Mouse (Mus musculus): Measurements from ENCODE around the gene Axdnd1. TPM values are rescaled to one million over a fixed set of nuclear protein-coding genes. Genes with fewer than 3 reads are reported as not detected.

Gene Axdnd1
- total and polyA plus RNA-seq, 3 experiments: not detected

DNA sequence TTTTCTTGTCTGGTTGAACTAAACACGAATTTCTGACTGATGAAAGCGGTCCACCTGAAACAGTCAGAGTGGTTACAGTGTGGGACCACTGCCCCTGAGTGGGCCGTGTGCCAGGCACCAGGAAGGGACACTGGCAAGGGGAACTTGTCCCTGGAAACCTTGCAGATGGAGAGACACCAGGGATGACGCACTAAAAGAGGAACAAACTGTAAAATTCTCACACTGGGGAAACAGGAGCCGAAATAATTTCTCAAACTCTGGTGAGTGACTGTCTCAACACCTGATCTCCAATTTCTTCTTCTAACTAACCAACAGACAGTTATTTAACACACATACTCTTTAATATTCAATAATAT, 135.4 kb downstream of the Axdnd1 start:
- Histone ChIP-seq H3K4me1 (ENCODE audit: control insufficient read depth, insufficient read depth, low read length) (no peaks in the 10 kb centered on the region; the same call in 1 of the 2 replicates), H3K4me3 (no peak overlapping the region), H3K27ac (no peak overlapping the region), H3K9ac (ENCODE audit: low read depth, low read length) (no peak overlapping the region), H3K36me3 (ENCODE audit: control insufficient read depth, insufficient read depth, low read length) (no peaks in the 10 kb centered on the region), H3K27me3 (ENCODE audit: control insufficient read depth, insufficient read depth, low read length) (no peaks in the 10 kb centered on the region), H3K79me2 (replicated peaks; ENCODE audit: control insufficient read depth, insufficient read depth, low read length) (no peaks in the 10 kb centered on the region)
- WGBS: 74% methylated on average over 5 of the region's 5 CpGs
- intact Hi-C loops (cut with DNase I): no loop called here
- no peak for DNase-seq
- TF ChIP-seq POLR2A (IDR thresholded peaks at IDR 0.05; ENCODE audit: insufficient read depth, low read depth, low read length) (no peak), CTCF (IDR thresholded peaks at IDR 0.05) (no peak), EP300 (IDR thresholded peaks at IDR 0.05; ENCODE audit: insufficient read depth, low read depth, low read length) (no peak)

GRCm38 (mm10) chr1:156284851-156285540, 136.0 kb downstream of the Axdnd1 start:
- no peak for DNase-seq
- Histone ChIP-seq H3K4me3 (no peak overlapping the region), H3K4me1 (ENCODE audit: control insufficient read depth, insufficient read depth, low read length) (no peaks in the 10 kb centered on the region; the same call in 1 of the 2 replicates), H3K36me3 (ENCODE audit: control insufficient read depth, insufficient read depth, low read length) (no peaks in the 10 kb centered on the region), H3K9ac (ENCODE audit: low read depth, low read length) (no peak overlapping the region), H3K79me2 (replicated peaks; ENCODE audit: control insufficient read depth, insufficient read depth, low read length) (no peaks in the 10 kb centered on the region), H3K27me3 (ENCODE audit: control insufficient read depth, insufficient read depth, low read length) (no peaks in the 10 kb centered on the region), H3K27ac (no peak overlapping the region)
- 48% methylated on average over 9 of the region's 9 CpGs for WGBS
- TF ChIP-seq EP300 (IDR thresholded peaks at IDR 0.05; ENCODE audit: insufficient read depth, low read depth, low read length) (no peak), CTCF (IDR thresholded peaks at IDR 0.05) (no peak), POLR2A (IDR thresholded peaks at IDR 0.05; ENCODE audit: insufficient read depth, low read depth, low read length) (no peak)
- intact Hi-C loops (cut with DNase I): no loop called here

DNA sequence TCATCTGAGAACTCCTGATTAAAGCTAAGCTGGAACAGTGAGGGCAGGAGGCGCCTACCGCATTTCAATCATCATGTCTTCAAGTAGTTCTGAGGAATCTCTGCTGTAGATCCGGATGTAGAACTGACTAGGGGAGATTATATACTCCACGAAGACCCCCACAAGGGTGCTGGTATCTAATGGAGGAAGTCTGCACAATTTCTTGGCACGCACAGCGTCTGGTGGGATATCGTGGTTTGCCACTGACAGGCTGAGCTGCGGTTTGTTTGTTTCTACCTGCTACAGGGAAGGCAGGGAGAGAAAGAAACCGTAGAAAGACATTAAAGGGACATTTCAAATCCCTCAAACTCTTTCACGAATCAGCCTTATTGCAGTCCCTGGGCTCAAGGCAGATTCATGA, 136.8 kb downstream of the Axdnd1 start:
- H3K4me1 ChIP-seq (ENCODE audit: control insufficient read depth, insufficient read depth, low read length): no peaks in the 10 kb centered on the region; the same call in 1 of the 2 replicates
- H3K27me3 ChIP-seq (ENCODE audit: control insufficient read depth, insufficient read depth, low read length): no peaks in the 10 kb centered on the region
- H3K9ac ChIP-seq (ENCODE audit: low read depth, low read length): no peak overlapping the region
- intact Hi-C loops (cut with DNase I): no loop called here
- no peaks in the 10 kb centered on the region for H3K36me3 ChIP-seq (ENCODE audit: control insufficient read depth, insufficient read depth, low read length)
- DNase-seq: no peak
- H3K4me3 ChIP-seq: no peak overlapping the region
- no peak overlapping the region for H3K27ac ChIP-seq
- WGBS: 44% methylated on average over 10 of the region's 10 CpGs
- H3K79me2 ChIP-seq (replicated peaks; ENCODE audit: control insufficient read depth, insufficient read depth, low read length): no peaks in the 10 kb centered on the region
- TF ChIP-seq EP300 (IDR thresholded peaks at IDR 0.05; ENCODE audit: insufficient read depth, low read depth, low read length): no peak
- TF ChIP-seq POLR2A (IDR thresholded peaks at IDR 0.05; ENCODE audit: insufficient read depth, low read depth, low read length): no peak
- TF ChIP-seq CTCF (IDR thresholded peaks at IDR 0.05): no peak

- 78% methylated on average over 7 of the region's 7 CpGs for WGBS
- intact Hi-C loops (cut with DNase I): no loop called here
- no peak overlapping the region for H3K4me3 ChIP-seq
- TF ChIP-seq EP300 (IDR thresholded peaks at IDR 0.05; ENCODE audit: insufficient read depth, low read depth, low read length): no peak
- TF ChIP-seq CTCF (IDR thresholded peaks at IDR 0.05): no peak
- no peak for TF ChIP-seq POLR2A (IDR thresholded peaks at IDR 0.05; ENCODE audit: insufficient read depth, low read depth, low read length)
- H3K27me3 ChIP-seq (ENCODE audit: control insufficient read depth, insufficient read depth, low read length): no peaks in the 10 kb centered on the region
- H3K9ac ChIP-seq (ENCODE audit: low read depth, low read length): no peak overlapping the region
- H3K4me1 ChIP-seq (ENCODE audit: control insufficient read depth, insufficient read depth, low read length): no peaks in the 10 kb centered on the region; the same call in 1 of the 2 replicates
- no peak overlapping the region for H3K27ac ChIP-seq
- no peaks in the 10 kb centered on the region for H3K79me2 ChIP-seq (replicated peaks; ENCODE audit: control insufficient read depth, insufficient read depth, low read length)
- no peaks in the 10 kb centered on the region for H3K36me3 ChIP-seq (ENCODE audit: control insufficient read depth, insufficient read depth, low read length)
- no peak for DNase-seq
These were observed 140.8 kb downstream of the Axdnd1 start for GRCm38 (mm10) chr1:156280131-156280530.

- H3K27me3 ChIP-seq (ENCODE audit: control insufficient read depth, insufficient read depth, low read length): no peaks in the 10 kb centered on the region
- no peaks in the 10 kb centered on the region for H3K4me1 ChIP-seq (ENCODE audit: control insufficient read depth, insufficient read depth, low read length)
- H3K36me3 ChIP-seq (ENCODE audit: control insufficient read depth, insufficient read depth, low read length): no peaks in the 10 kb centered on the region
- no peak for DNase-seq
- H3K4me3 ChIP-seq: no peak overlapping the region
- no peaks in the 10 kb centered on the region for H3K79me2 ChIP-seq (replicated peaks; ENCODE audit: control insufficient read depth, insufficient read depth, low read length)
- TF ChIP-seq EP300 (IDR thresholded peaks at IDR 0.05; ENCODE audit: insufficient read depth, low read depth, low read length) (no peak), POLR2A (IDR thresholded peaks at IDR 0.05; ENCODE audit: insufficient read depth, low read depth, low read length) (no peak), CTCF (IDR thresholded peaks at IDR 0.05) (no peak)
- WGBS: 72% methylated on average over 7 of the region's 7 CpGs
- H3K9ac ChIP-seq (ENCODE audit: low read depth, low read length): no peak overlapping the region
- H3K27ac ChIP-seq: no peak overlapping the region
- intact Hi-C loops (cut with DNase I): no loop called here
These were observed 147.3 kb downstream of the Axdnd1 start for GRCm38 (mm10) chr1:156273647-156274046.

Other genes starting within 250 kb of the Axdnd1 start
- gene Fam163a, start 216.1 kb downstream of the Axdnd1 start, total RNA-seq (2021): not detected
- 0.09 and 0.23 TPM in 2 replicates for gene Fam163a, start 216.1 kb downstream of the Axdnd1 start, polyA plus RNA-seq (2012; rRNA removed)
- gene Tdrd5, start 117.5 kb downstream of the Axdnd1 start, total RNA-seq (2021): not detected
- gene Tdrd5, start 117.5 kb downstream of the Axdnd1 start, polyA plus RNA-seq (2012; rRNA removed): not detected in 2 replicates
- not detected for gene Nphs2, start 110.4 kb downstream of the Axdnd1 start, total RNA-seq (2021)
- not detected in 2 replicates for gene Nphs2, start 110.4 kb downstream of the Axdnd1 start, polyA plus RNA-seq (2012; rRNA removed)
- gene Gm2000, start 55.1 kb downstream of the Axdnd1 start, total RNA-seq (2021): 100 to 1,000 TPM; 394 to 449 TPM
- 11.6 and 19.6 TPM in 2 replicates for gene Gm2000, start 55.1 kb downstream of the Axdnd1 start, polyA plus RNA-seq (2012; rRNA removed)
- gene Soat1, start 53.2 kb upstream of the Axdnd1 start, total RNA-seq (2021): 1 to 10 TPM; 7.1 to 8.2 TPM
- 5.6 and 13.3 TPM in 2 replicates for gene Soat1, start 53.2 kb upstream of the Axdnd1 start, polyA plus RNA-seq (2012; rRNA removed)
- gene Gm10031, start 102.9 kb upstream of the Axdnd1 start, total RNA-seq (2021): 10 to 100 TPM; 45.0 to 52.3 TPM
- 9.5 and 16.3 TPM in 2 replicates for gene Gm10031, start 102.9 kb upstream of the Axdnd1 start, polyA plus RNA-seq (2012; rRNA removed)
- 10 to 100 TPM; 22.1 to 25.7 TPM for gene Abl2, start 137.6 kb upstream of the Axdnd1 start, total RNA-seq (2021)
- gene Abl2, start 137.6 kb upstream of the Axdnd1 start, polyA plus RNA-seq (2012; rRNA removed): 4.7 and 9.3 TPM in 2 replicates

Measured in heart, adult 2 months (tissue).